Mouse (Mus musculus): ENCODE data around the gene Myoz1. TPM values are rescaled to one million over a fixed set of nuclear protein-coding genes. Genes with fewer than 3 reads are reported as not detected.

Gene Myoz1
- polyA plus RNA-seq, 1 experiment from 2014 or later, result not detected

- Histone ChIP-seq H3K36me3 (ENCODE audit: control insufficient read depth, insufficient read depth, low read length) (peaks cover 12% of the 10 kb centered on the region; the same call in 1 of the 2 replicates), H3K4me1 (replicated peaks; ENCODE audit: control insufficient read depth, insufficient read depth, low read length) (no peaks in the 10 kb centered on the region), H3K27me3 (ENCODE audit: control insufficient read depth, insufficient read depth, low read length) (no peaks in the 10 kb centered on the region), H3K27ac (ENCODE audit: low read depth, low read length) (no peak overlapping the region), H3K9me3 (ENCODE audit: control insufficient read depth, low read length) (no peaks in the 10 kb centered on the region), H3K4me2 (ENCODE audit: low read depth, low read length, severe bottlenecking) (no peak overlapping the region), H3K4me3 (ENCODE audit: low read depth, low read length) (no peak overlapping the region), H3K9ac (ENCODE audit: low read length) (no peak overlapping the region)
- WGBS, result 94% methylated on average over 2 of the region's 2 CpGs
- DNase-seq (ENCODE audit: low spot score) (no peak), ATAC-seq (replicated peaks; ENCODE audit: low FRiP score) (no peak)
These were observed 25.4 kb upstream of the Myoz1 start for GRCm38 (mm10) chr14:20681742-20682141.

DNA sequence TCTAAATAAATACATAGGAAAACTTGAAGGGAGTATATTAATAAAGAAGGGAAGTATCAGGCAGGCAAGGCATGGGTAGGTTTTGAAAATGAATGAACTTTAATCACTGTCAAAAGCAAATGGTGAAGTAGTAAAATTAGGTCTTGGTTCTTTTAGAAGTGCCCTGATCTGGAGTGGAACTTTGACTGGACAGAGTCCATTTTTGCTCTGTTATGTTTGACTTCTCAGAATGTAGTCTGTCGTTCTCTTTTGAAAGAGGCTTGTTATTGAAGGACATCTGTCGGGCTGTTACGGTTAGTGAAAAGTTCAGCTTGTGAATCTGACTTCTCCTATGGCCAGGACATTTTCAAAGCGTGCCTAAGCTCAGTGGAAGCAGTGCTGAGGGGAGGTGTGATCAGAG lies 21.6 kb upstream of the Myoz1 start:
- peaks cover 5% of the 10 kb centered on the region; the same call in 1 of the 2 replicates for H3K36me3 ChIP-seq (ENCODE audit: control insufficient read depth, insufficient read depth, low read length)
- no peaks in the 10 kb centered on the region for H3K4me1 ChIP-seq (replicated peaks; ENCODE audit: control insufficient read depth, insufficient read depth, low read length)
- WGBS, result 94% methylated on average over 4 of the region's 4 CpGs

DNA sequence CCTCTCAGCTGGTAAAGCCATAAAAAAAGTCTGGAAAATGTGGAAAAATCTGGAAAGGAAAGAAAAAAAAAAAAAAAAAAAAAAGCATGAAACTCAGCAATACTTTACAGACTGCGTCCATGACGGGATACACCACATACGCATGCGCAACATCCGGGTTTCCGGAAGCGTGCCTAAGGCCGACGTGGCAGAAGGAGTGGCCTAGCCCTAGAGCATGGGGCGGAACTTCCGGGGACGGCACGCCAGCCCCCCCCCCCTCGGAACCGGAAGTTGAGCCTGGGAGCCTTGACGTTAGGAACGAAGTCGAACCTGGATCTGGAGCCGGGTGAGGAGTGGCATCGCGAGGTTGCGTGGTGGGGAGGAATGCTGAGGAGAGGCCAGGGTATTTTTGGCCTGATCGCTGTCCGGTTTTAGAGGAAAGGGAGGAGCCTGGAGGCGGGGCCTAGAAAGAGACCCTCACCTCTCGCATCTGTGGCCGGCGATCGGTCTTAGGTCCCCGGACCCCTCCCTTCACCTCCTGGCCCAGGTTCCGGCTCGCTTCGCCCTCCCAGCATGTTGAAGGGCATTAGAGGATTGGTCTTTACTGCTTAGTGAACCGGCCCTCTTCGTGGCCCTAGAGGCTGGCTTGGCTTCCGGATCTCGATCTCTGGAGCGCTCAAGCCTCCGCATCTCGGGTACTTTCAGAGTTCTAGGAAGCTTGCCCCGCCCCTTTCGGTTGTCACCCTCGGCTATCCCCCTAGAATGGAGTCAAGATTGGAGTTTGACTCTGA lies 17.9 kb upstream of the Myoz1 start, which contains the start of gene Sec24c:
Sec24c (plus strand) TSS at position 245 of the 770 bp plus-strand sequence.
- WGBS, result under 1% methylated on average over 39 of the region's 43 CpGs

More for the DNA sequence above, 21.6 kb upstream of the Myoz1 start:
- no peak overlapping the region for H3K9ac ChIP-seq (ENCODE audit: low read length)
- DNase-seq (ENCODE audit: low spot score) (no peak), ATAC-seq (replicated peaks; ENCODE audit: low FRiP score) (no peak)
- H3K4me3 ChIP-seq (ENCODE audit: low read depth, low read length), result no peak overlapping the region
- H3K4me2 ChIP-seq (ENCODE audit: low read depth, low read length, severe bottlenecking), result no peak overlapping the region
- no peak overlapping the region for H3K27ac ChIP-seq (ENCODE audit: low read depth, low read length)
- no peaks in the 10 kb centered on the region for H3K27me3 ChIP-seq (ENCODE audit: control insufficient read depth, insufficient read depth, low read length)
- no peaks in the 10 kb centered on the region for H3K9me3 ChIP-seq (ENCODE audit: control insufficient read depth, low read length)

DNA sequence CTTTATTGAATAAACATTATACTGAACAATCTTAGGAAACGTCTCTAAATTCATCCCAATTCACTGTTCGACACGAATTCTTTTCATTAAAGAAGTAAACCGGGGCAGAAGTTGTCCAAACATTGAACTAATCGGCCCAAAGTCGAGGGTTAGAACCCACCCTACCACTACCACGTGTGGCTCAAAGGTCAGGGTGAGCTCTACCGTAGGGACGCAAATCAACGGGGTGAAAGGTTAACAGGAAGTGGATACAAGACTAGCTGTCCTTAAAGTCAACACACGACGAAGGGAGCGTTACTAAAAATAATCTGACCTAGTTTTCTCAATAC lies 17.4 kb upstream of the Myoz1 start:
- peak; percentile 76 for ATAC-seq (replicated peaks; ENCODE audit: low FRiP score)
- peak overlapping the region; percentile 82 for H3K4me3 ChIP-seq (ENCODE audit: low read depth, low read length)
- H3K4me2 ChIP-seq (ENCODE audit: low read depth, low read length, severe bottlenecking), result peak overlapping the region; percentile 62
- WGBS, result 16% methylated on average over 13 of the region's 13 CpGs
- DNase-seq (ENCODE audit: low spot score), result no peak
- H3K36me3 ChIP-seq (ENCODE audit: control insufficient read depth, insufficient read depth, low read length), result no peaks in the 10 kb centered on the region; the same call in 1 of the 2 replicates
- peak overlapping the region; percentile 39; the same call in 1 of the 2 replicates for H3K9ac ChIP-seq (ENCODE audit: low read length)
- H3K27ac ChIP-seq (ENCODE audit: low read depth, low read length), result no peak overlapping the region
- no peaks in the 10 kb centered on the region for H3K9me3 ChIP-seq (ENCODE audit: control insufficient read depth, low read length)
- H3K4me1 ChIP-seq (replicated peaks; ENCODE audit: control insufficient read depth, insufficient read depth, low read length), result no peaks in the 10 kb centered on the region
- H3K27me3 ChIP-seq (ENCODE audit: control insufficient read depth, insufficient read depth, low read length), result no peaks in the 10 kb centered on the region

More for the DNA sequence above, 17.9 kb upstream of the Myoz1 start, which contains the start of gene Sec24c:
- H3K4me3 ChIP-seq (ENCODE audit: low read depth, low read length), result peak within 1 kb of the TSS; percentile 82
- peak; percentile 99 for DNase-seq (ENCODE audit: low spot score)
- H3K4me1 ChIP-seq (replicated peaks; ENCODE audit: control insufficient read depth, insufficient read depth, low read length), result no peaks in the 10 kb centered on the region
- H3K27me3 ChIP-seq (ENCODE audit: control insufficient read depth, insufficient read depth, low read length), result no peaks in the 10 kb centered on the region
- peak within 1 kb of the TSS; percentile 76 for H3K27ac ChIP-seq (ENCODE audit: low read depth, low read length)
- peak; percentile 98 for ATAC-seq (replicated peaks; ENCODE audit: low FRiP score)
- H3K9ac ChIP-seq (ENCODE audit: low read length), result peak within 1 kb of the TSS; percentile 74
- no peaks in the 10 kb centered on the region; the same call in 1 of the 2 replicates for H3K36me3 ChIP-seq (ENCODE audit: control insufficient read depth, insufficient read depth, low read length)
- peak within 1 kb of the TSS; percentile 62 for H3K4me2 ChIP-seq (ENCODE audit: low read depth, low read length, severe bottlenecking)
- no peaks in the 10 kb centered on the region for H3K9me3 ChIP-seq (ENCODE audit: control insufficient read depth, low read length)

- Histone ChIP-seq H3K27me3 (ENCODE audit: control insufficient read depth, insufficient read depth, low read length) (no peaks in the 10 kb centered on the region), H3K9ac (ENCODE audit: low read length) (no peak overlapping the region), H3K36me3 (ENCODE audit: control insufficient read depth, insufficient read depth, low read length) (no peaks in the 10 kb centered on the region; the same call in 1 of the 2 replicates), H3K4me2 (ENCODE audit: low read depth, low read length, severe bottlenecking) (no peak overlapping the region), H3K4me3 (ENCODE audit: low read depth, low read length) (no peak overlapping the region), H3K27ac (ENCODE audit: low read depth, low read length) (no peak overlapping the region), H3K9me3 (ENCODE audit: control insufficient read depth, low read length) (no peaks in the 10 kb centered on the region), H3K4me1 (replicated peaks; ENCODE audit: control insufficient read depth, insufficient read depth, low read length) (no peaks in the 10 kb centered on the region)
- peak; percentile 65 for DNase-seq (ENCODE audit: low spot score)
- no peak for ATAC-seq (replicated peaks; ENCODE audit: low FRiP score)
- WGBS, result 86% methylated on average over 2 of the region's 2 CpGs
These were observed 16.6 kb upstream of the Myoz1 start for GRCm38 (mm10) chr14:20672990-20673389.

DNA sequence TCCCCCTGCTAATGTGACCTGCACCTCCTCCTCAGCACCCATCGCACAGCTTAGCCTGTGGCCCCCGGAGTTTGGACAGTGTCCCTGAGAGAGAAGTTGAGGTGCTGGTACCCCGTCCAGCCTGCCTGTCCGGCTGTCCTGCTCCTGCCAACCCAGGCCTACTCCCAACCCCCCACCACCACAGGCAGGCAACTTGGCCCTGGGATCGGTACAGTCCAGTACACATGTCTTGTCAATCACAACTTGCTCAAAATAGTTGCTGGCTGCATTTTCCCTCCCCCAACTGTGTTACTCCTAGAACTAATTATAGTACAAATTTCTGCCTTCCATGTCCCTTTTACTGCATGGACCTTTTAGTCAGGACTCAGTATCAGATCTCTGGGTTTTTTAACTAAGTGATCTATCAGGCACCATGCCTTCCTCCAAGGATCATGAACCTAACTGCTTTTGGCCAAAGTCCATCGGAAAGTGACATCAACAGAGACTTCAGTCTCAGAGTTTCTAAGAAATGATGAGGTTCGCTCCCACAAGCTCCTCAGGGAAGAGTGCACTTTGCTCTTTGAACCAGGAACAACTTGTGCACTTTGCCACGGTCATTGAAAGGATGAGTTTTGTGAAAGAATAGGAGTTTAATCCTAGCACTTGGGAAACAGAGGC lies 11.9 kb upstream of the Myoz1 start, which contains the start of gene Synpo2l:
Synpo2l (minus strand) TSS at position 201 of the 657 bp plus-strand sequence.
- Histone ChIP-seq H3K27ac (ENCODE audit: low read depth, low read length) (no peak within 1 kb of the TSS), H3K27me3 (ENCODE audit: control insufficient read depth, insufficient read depth, low read length) (no peaks in the 10 kb centered on the region), H3K4me1 (replicated peaks; ENCODE audit: control insufficient read depth, insufficient read depth, low read length) (no peaks in the 10 kb centered on the region), H3K4me3 (ENCODE audit: low read depth, low read length) (no peak within 1 kb of the TSS), H3K36me3 (ENCODE audit: control insufficient read depth, insufficient read depth, low read length) (no peaks in the 10 kb centered on the region), H3K9me3 (ENCODE audit: control insufficient read depth, low read length) (no peaks in the 10 kb centered on the region), H3K9ac (ENCODE audit: low read length) (no peak within 1 kb of the TSS), H3K4me2 (ENCODE audit: low read depth, low read length, severe bottlenecking) (no peak within 1 kb of the TSS)
- ATAC-seq (replicated peaks; ENCODE audit: low FRiP score) (no peak), DNase-seq (ENCODE audit: low spot score) (no peak)
- WGBS, result 83% methylated on average over 8 of the region's 8 CpGs

DNA sequence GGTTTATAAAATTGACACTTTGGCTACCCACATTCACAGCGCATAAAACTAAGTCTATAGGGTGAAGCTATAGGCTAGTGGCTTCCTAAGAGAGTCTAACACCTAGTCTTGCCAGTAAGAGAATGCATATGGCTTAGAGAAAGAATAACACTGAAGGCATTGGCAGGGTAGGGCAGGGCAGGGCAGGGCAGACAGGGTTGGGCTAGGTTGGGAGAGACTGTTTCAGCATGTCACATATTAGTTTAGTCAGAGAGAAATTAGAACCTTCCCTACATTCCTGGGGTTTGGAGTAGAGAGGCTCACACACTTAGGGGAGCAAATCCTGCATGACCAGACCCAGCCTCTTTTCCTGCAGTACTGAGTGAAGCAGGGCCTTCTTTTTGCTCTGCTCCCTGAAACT lies 11.1 kb upstream of the Myoz1 start:
- no peaks in the 10 kb centered on the region for H3K36me3 ChIP-seq (ENCODE audit: control insufficient read depth, insufficient read depth, low read length)
- no peaks in the 10 kb centered on the region for H3K4me1 ChIP-seq (replicated peaks; ENCODE audit: control insufficient read depth, insufficient read depth, low read length)
- no peak overlapping the region for H3K27ac ChIP-seq (ENCODE audit: low read depth, low read length)
- no peak for ATAC-seq (replicated peaks; ENCODE audit: low FRiP score)
- no peak overlapping the region for H3K4me3 ChIP-seq (ENCODE audit: low read depth, low read length)
- no peak overlapping the region for H3K4me2 ChIP-seq (ENCODE audit: low read depth, low read length, severe bottlenecking)
- 76% methylated on average over 1 of the region's 1 CpGs for WGBS
- H3K9me3 ChIP-seq (ENCODE audit: control insufficient read depth, low read length), result no peaks in the 10 kb centered on the region
- no peak overlapping the region for H3K9ac ChIP-seq (ENCODE audit: low read length)
- peaks cover under 1% of the 10 kb centered on the region; the same call in 1 of the 2 replicates for H3K27me3 ChIP-seq (ENCODE audit: control insufficient read depth, insufficient read depth, low read length)
- DNase-seq (ENCODE audit: low spot score), result no peak

GRCm38 (mm10) chr14:20664436-20664835 lies 8.1 kb upstream of the Myoz1 start:
- peaks cover 2% of the 10 kb centered on the region; the same call in 1 of the 2 replicates for H3K27me3 ChIP-seq (ENCODE audit: control insufficient read depth, insufficient read depth, low read length)
- no peak overlapping the region for H3K9ac ChIP-seq (ENCODE audit: low read length)
- no peak for DNase-seq (ENCODE audit: low spot score)
- ATAC-seq (replicated peaks; ENCODE audit: low FRiP score), result no peak
- H3K4me1 ChIP-seq (replicated peaks; ENCODE audit: control insufficient read depth, insufficient read depth, low read length), result peaks cover 6% of the 10 kb centered on the region
- no peaks in the 10 kb centered on the region for H3K9me3 ChIP-seq (ENCODE audit: control insufficient read depth, low read length)
- no peaks in the 10 kb centered on the region for H3K36me3 ChIP-seq (ENCODE audit: control insufficient read depth, insufficient read depth, low read length)
- no peak overlapping the region for H3K4me2 ChIP-seq (ENCODE audit: low read depth, low read length, severe bottlenecking)
- H3K27ac ChIP-seq (ENCODE audit: low read depth, low read length), result no peak overlapping the region
- WGBS, result 54% methylated on average over 3 of the region's 3 CpGs
- no peak overlapping the region for H3K4me3 ChIP-seq (ENCODE audit: low read depth, low read length)
